Mouse (Mus musculus) G1E (cell line): ENCODE results near the gene Gm1043. TPM values are rescaled to one million over a fixed set of nuclear protein-coding genes. Genes with fewer than 3 reads are reported as not detected.
A peak's percentile ranks its signal among the peaks of the same experiment; 100 is the strongest.

Experiments used
- ATAC-seq: 2 replicates; pipeline ENCODE4 v1.8.0; 2016; ENCODE audit warnings: mild to moderate bottlenecking; ENCODE audit not compliant: insufficient number of reproducible peaks, poor library complexity, low FRiP score, severe bottlenecking; ENCODE audit errors: extremely low read depth
- DNase-seq: peaks from one replicate; pipeline ENCODE4 v3.0.0; 2012; ENCODE audit warnings: low spot score
- H3K27me3 ChIP-seq: 2 replicates; pipeline ENCODE4 v1.6.1; 2012; ENCODE audit warnings: mild to moderate bottlenecking, low read length, inconsistent platforms; ENCODE audit not compliant: insufficient read depth
- H3K36me3 ChIP-seq: replicated peaks from 2 replicates; pipeline ENCODE3; 2012; ENCODE audit warnings: mild to moderate bottlenecking, inconsistent platforms
- H3K4me1 ChIP-seq: 2 replicates; pipeline ENCODE4 v1.6.1; 2012; ENCODE audit warnings: low read depth, low read length, inconsistent platforms, mixed read lengths; ENCODE audit not compliant: insufficient read depth
- H3K4me3 ChIP-seq: 2 replicates; pipeline ENCODE4 v1.5.1; 2012; ENCODE audit warnings: low read depth, mild to moderate bottlenecking, inconsistent platforms, low read length, moderate library complexity, mixed read lengths
- H3K9me3 ChIP-seq: replicated peaks from 2 replicates; pipeline ENCODE4 v1.6.1; 2012; ENCODE audit warnings: inconsistent platforms
- CTCF ChIP-seq: IDR thresholded peaks from 2 replicates; pipeline ENCODE4 v1.5.1; 2012; ENCODE audit warnings: low read depth, low read length, inconsistent platforms, mixed read lengths
- GATA1 ChIP-seq: IDR thresholded peaks from 2 replicates; pipeline ENCODE4 v1.6.1; 2012; ENCODE audit warnings: borderline replicate concordance, low read length, inconsistent platforms, mixed read lengths
- GATA2 ChIP-seq: IDR thresholded peaks from 2 replicates; pipeline ENCODE4 v1.6.1; 2012; ENCODE audit warnings: low read depth, low read length, inconsistent platforms, borderline replicate concordance
- POLR2AphosphoS5 ChIP-seq: IDR thresholded peaks from 2 replicates; pipeline ENCODE4 v1.6.1; 2012; ENCODE audit warnings: low read depth, low read length, inconsistent platforms; ENCODE audit not compliant: insufficient replicate concordance
- TAL1 ChIP-seq: conservative IDR thresholded peaks from 2 replicates; pipeline ENCODE4 v1.6.1; 2012; ENCODE audit warnings: low read depth, low read length, inconsistent platforms, mixed read lengths
- polyA plus RNA-seq: library from polyadenylated mRNA; stranded (reverse); fragments of >175 nt; gene quantifications from 2 replicates; pipeline ENCODE4 v1.2.3, GENCODE M21; 2012
- total RNA-seq, 2 experiments: library from RNA; stranded (forward) in 1 of 2; stranded (reverse) in 1 of 2; fragments of 200-1000 nt in 1 of 2; fragments of >200 nt in 1 of 2; fragmentation: Nextera tagmentation in 1 of 2; gene quantifications; 2 replicates each; pipeline ENCODE4 v1.2.3; 2014 to 2017

Gene Gm1043
- total and polyA plus RNA-seq, 3 experiments = 0.38 TPM; not detected in 2

GRCm38 (mm10) chr5:37227956-37228680, 142.9 kb downstream of the Gm1043 start:
- no peak for DNase-seq
- peaks cover 13% of the 10 kb centered on the region for H3K9me3 ChIP-seq
- no peak for TF ChIP-seq CTCF
- TF ChIP-seq POLR2AphosphoS5 = no peak
- no peak for TF ChIP-seq GATA1
- no peak for TF ChIP-seq GATA2
- TF ChIP-seq TAL1 = no peak
- no peaks in the 10 kb centered on the region for H3K36me3 ChIP-seq
- no peaks in the 10 kb centered on the region for H3K4me1 ChIP-seq
- no peak overlapping the region for H3K4me3 ChIP-seq
- no peak for ATAC-seq
- no peaks in the 10 kb centered on the region for H3K27me3 ChIP-seq

DNA sequence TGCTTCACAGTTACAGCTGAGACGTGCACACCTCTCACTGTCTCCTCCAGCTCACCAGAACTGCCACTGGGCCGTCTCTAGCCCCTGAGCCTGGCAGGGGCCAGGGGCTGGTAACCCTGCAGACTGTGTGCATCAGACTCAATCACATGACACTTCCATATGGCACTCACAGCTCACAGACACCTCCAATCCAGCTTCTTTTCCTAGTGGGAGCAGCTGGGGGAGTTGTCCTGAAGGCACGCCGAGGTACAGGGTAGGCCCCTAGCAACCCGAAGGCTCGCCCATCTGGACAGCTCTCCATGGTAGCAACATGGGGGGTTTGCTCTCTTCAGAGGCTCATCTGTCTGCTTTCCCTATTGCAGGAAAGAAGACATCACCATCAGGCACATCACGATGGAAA, 143.7 kb downstream of the Gm1043 start:
- Histone ChIP-seq H3K27me3 (no peaks in the 10 kb centered on the region), H3K36me3 (no peaks in the 10 kb centered on the region), H3K4me3 (no peak overlapping the region), H3K4me1 (no peaks in the 10 kb centered on the region), H3K9me3 (peaks cover 15% of the 10 kb centered on the region)
- ATAC-seq = no peak
- DNase-seq = no peak
- TF ChIP-seq TAL1 (no peak), CTCF (no peak), POLR2AphosphoS5 (no peak), GATA1 (no peak), GATA2 (no peak)

DNA sequence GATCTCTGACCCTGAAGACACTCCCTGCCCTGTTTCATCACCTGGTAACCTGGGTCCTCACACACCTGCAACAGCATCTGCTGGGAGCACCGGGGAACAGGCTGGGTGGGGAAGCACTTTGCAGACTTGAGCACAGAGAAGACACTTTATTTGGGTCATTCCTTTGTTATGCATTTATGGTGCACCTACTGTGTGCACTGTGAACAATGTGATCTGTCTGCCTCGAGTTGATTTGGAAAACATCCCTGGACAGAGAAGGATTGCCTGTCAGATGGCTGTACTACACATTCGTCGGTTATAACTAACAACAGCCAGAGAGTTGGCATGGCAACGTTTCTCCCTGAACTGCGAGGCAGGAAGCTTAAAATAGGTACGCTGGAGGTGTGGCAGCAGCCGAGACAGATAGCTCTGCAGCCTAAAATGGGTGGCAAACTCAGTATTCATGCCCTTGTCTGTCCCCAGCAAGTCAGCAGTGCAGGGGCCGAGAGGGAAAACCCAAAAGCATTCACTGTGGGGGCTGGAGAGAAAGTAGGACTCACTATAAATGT, 147.9 kb downstream of the Gm1043 start:
- H3K9me3 ChIP-seq = peaks cover 22% of the 10 kb centered on the region
- ATAC-seq (no peak), DNase-seq (no peak)
- TF ChIP-seq CTCF (no peak), TAL1 (no peak), GATA1 (no peak)
- H3K4me1 ChIP-seq = no peaks in the 10 kb centered on the region
- H3K27me3 ChIP-seq = no peaks in the 10 kb centered on the region
- no peak overlapping the region for H3K4me3 ChIP-seq
- no peaks in the 10 kb centered on the region for H3K36me3 ChIP-seq

DNA sequence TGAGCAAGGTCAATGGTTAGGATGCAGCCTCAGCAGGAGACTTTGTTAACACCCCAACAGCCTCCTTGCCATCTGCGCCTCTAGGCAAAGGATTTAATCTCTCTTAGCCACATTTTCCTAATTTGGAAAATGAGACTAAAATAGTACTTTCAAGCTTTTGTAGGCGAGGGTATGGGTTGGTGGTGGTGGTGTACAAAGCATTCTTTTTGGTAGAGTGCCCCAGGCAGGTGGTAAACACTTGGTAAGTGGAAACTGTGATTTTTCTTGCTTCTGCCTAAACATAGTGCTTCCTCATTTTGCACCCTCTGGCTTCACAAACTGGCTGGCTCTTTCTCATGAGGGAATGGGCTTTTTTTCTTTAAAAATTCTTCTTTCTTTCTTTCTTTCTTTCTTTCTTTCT, 153.5 kb downstream of the Gm1043 start:
- Histone ChIP-seq H3K36me3 (no peaks in the 10 kb centered on the region), H3K4me3 (no peak overlapping the region), H3K9me3 (peaks cover 48% of the 10 kb centered on the region), H3K4me1 (no peaks in the 10 kb centered on the region), H3K27me3 (no peaks in the 10 kb centered on the region)
- no peak for TF ChIP-seq GATA1
- TF ChIP-seq GATA2 = no peak
- no peak for TF ChIP-seq POLR2AphosphoS5
- TF ChIP-seq TAL1 = no peak
- no peak for ATAC-seq
- no peak for DNase-seq

DNA sequence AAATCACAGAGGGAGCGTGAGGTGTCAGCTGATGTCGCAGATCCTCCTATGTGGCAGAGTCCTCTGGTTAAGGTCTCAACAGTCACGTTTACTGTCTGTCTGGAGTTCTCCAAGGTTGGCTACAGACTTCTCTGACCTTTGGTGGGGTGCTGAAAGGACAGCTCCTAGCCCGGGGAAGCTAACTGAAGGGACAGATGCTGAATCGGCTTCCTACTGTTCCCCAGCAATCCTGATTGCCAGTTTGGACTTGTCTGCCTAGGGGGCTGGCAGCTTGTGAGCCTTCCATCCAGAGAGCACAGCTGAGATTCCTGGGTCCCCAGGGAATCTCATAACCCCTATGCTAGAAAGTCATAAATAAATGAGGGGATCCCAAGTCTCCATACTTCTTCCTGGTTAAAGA, 155.4 kb downstream of the Gm1043 start:
- no peak overlapping the region for H3K4me3 ChIP-seq

DNA sequence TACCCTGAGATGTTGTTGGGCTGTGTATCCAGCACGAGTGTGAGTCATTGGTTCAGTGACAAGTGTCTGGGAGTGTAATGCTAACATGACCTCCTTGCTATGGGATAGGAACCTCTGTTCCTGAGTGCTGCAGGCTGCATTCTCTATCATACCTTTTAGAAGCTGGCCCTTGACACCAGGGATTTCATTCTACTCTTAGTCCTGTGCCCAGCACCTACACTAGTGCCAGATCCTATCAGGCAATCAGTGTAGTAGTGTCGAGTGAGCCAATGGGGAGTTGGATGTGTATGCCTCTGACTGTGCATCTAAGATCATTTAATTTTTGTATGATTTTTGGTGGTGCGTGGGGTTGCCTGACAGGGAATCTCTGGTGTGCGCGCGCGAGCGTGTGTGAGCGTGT, 156.1 kb downstream of the Gm1043 start:
- H3K27me3 ChIP-seq = no peaks in the 10 kb centered on the region
- H3K4me1 ChIP-seq = no peaks in the 10 kb centered on the region
- H3K9me3 ChIP-seq = peaks cover 65% of the 10 kb centered on the region
- ATAC-seq (no peak), DNase-seq (no peak)
- TF ChIP-seq CTCF = no peak
- TF ChIP-seq GATA1 = no peak
- TF ChIP-seq POLR2AphosphoS5 = no peak
- no peak for TF ChIP-seq TAL1
- no peak for TF ChIP-seq GATA2
- H3K36me3 ChIP-seq = no peaks in the 10 kb centered on the region
- peak overlapping the region; percentile 13; the same call in 1 of the 2 replicates for H3K4me3 ChIP-seq

More for the DNA sequence above, 155.4 kb downstream of the Gm1043 start:
- Histone ChIP-seq H3K36me3 (no peaks in the 10 kb centered on the region), H3K27me3 (no peaks in the 10 kb centered on the region), H3K4me1 (no peaks in the 10 kb centered on the region), H3K9me3 (peaks cover 62% of the 10 kb centered on the region)
- ATAC-seq (no peak), DNase-seq (no peak)
- TF ChIP-seq TAL1 (no peak), POLR2AphosphoS5 (no peak), GATA1 (no peak), CTCF (no peak), GATA2 (no peak)

GRCm38 (mm10) chr5:37241651-37242151, 156.5 kb downstream of the Gm1043 start, which contains the start of gene Crmp1:
Crmp1 (plus strand) TSS chr5:37241940.
- Histone ChIP-seq H3K36me3 (no peaks in the 10 kb centered on the region), H3K4me1 (no peaks in the 10 kb centered on the region), H3K9me3 (peaks cover 66% of the 10 kb centered on the region), H3K27me3 (no peaks in the 10 kb centered on the region), H3K4me3 (peak within 1 kb of the TSS; percentile 13; the same call in 1 of the 2 replicates)
- TF ChIP-seq CTCF (no peak), POLR2AphosphoS5 (no peak), GATA2 (no peak), GATA1 (no peak), TAL1 (no peak)
- DNase-seq (no peak), ATAC-seq (no peak)
